Mouse (Mus musculus): ENCODE data around the gene C2cd3.

DNA sequence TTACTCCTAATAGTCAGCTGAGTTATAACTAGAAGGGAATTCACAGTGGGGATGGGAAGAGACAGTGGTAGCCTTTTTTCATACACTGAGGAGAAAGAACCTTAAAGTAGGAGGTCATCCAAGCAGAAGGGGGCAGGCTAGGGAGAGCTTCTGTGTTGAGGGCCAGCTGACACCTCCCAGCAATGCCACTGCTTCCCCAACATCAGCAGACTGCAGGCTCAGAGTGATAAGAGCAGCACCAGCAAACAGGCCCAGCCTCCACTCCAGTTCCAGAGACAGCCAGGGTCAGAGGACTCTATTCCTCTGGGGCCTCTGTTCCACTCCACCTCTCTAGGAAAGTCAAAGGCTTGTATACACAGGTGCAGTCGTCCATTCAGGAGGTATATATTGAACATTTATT is 86.1 kb downstream of the C2cd3 start:
- TF ChIP-seq CTCF (IDR thresholded peaks at IDR 0.05) (no peak), EP300 (IDR thresholded peaks at IDR 0.05) (no peak)

Data from lung, postnatal 0 days (tissue).